7 mouse cellular contexts compared by ENCODE assay signal in genomic region chr10:43172066-43172465, GRCm38 (mm10). TPM values are rescaled to one million over a fixed set of nuclear protein-coding genes. Genes with fewer than 3 reads are reported as not detected.
DNase-seq lines count a peak whose midpoint lies in the region; ATAC-seq and TF ChIP-seq lines count a peak whose summit lies in the region.

No protein-coding gene starts in this region.

- TF ChIP-seq EP300 in heart, postnatal 0 days (IDR thresholded peaks at IDR 0.05; ENCODE audit: low read depth), result no peak

- H3K4me1 ChIP-seq in cortical plate, adult 2 months (ENCODE audit: control insufficient read depth, insufficient read depth, low read length), result peaks cover 3% of the 10 kb centered on the region
- H3K4me1 ChIP-seq in heart, postnatal 0 days (ENCODE audit: control insufficient read depth, insufficient read depth), result no peaks in the 10 kb centered on the region
- H3K4me1 ChIP-seq in midbrain, embryonic 11.5 days (ENCODE audit: control insufficient read depth, insufficient read depth, low read length), result peaks cover 14% of the 10 kb centered on the region

- no peak for ATAC-seq in heart, postnatal 0 days (ENCODE audit: insufficient read depth, low read depth)
- ATAC-seq in midbrain, embryonic 11.5 days (ENCODE audit: low FRiP score), result no peak

- no peak for TF ChIP-seq CTCF in cortical plate, adult 2 months (IDR thresholded peaks at IDR 0.05; ENCODE audit: extremely low read depth, insufficient read depth, low read length)
- TF ChIP-seq CTCF in heart, postnatal 0 days (IDR thresholded peaks at IDR 0.05; ENCODE audit: low read depth), result no peak

- H3K9ac ChIP-seq in heart, postnatal 0 days (replicated peaks; ENCODE audit: low read depth, low read length), result 0 out of 2 replicates have a peak overlapping the region, but pooled peaks have one; percentile 0
- H3K9ac ChIP-seq in midbrain, embryonic 11.5 days (ENCODE audit: low read length), result no peak overlapping the region; the same call in 1 of the 2 replicates

- H3K27ac ChIP-seq in cortical plate, adult 2 months (ENCODE audit: insufficient read depth, low read length), result no peak overlapping the region
- H3K27ac ChIP-seq in heart, postnatal 0 days (ENCODE audit: low read depth), result 0 out of 2 replicates have a peak overlapping the region, but pooled peaks have one; percentile 6
- no peak overlapping the region for H3K27ac ChIP-seq in midbrain, embryonic 11.5 days (ENCODE audit: low read depth, low read length)

- TF ChIP-seq POLR2A in cortical plate, adult 2 months (IDR thresholded peaks at IDR 0.05; ENCODE audit: extremely low read depth, insufficient read depth, low read length), result no peak

- WGBS in heart, postnatal 0 days, result 23% methylated on average over 7 of the region's 7 CpGs
- 2% methylated on average over 7 of the region's 7 CpGs for WGBS in midbrain, embryonic 11.5 days

- H3K36me3 ChIP-seq in heart, postnatal 0 days (replicated peaks; ENCODE audit: control insufficient read depth, insufficient read depth, low read length), result no peaks in the 10 kb centered on the region
- H3K36me3 ChIP-seq in midbrain, embryonic 11.5 days (ENCODE audit: control insufficient read depth, insufficient read depth, low read length), result no peaks in the 10 kb centered on the region

- peaks cover under 1% of the 10 kb centered on the region; the same call in 1 of the 2 replicates for H3K9me3 ChIP-seq in heart, postnatal 0 days (replicated peaks; ENCODE audit: control insufficient read depth, low read length)
- no peaks in the 10 kb centered on the region for H3K9me3 ChIP-seq in midbrain, embryonic 11.5 days (ENCODE audit: control insufficient read depth, low read length)

- H3K4me2 ChIP-seq in heart, postnatal 0 days (ENCODE audit: low read depth, low read length), result peak overlapping the region; percentile 98
- H3K4me2 ChIP-seq in midbrain, embryonic 11.5 days, result peak overlapping the region; percentile 90

- peak overlapping the region; percentile 65 for H3K4me3 ChIP-seq in cortical plate, adult 2 months (ENCODE audit: insufficient read depth, low read length)
- peak overlapping the region; percentile 75 for H3K4me3 ChIP-seq in heart, postnatal 0 days (ENCODE audit: low read depth, low read length)
- H3K4me3 ChIP-seq in midbrain, embryonic 11.5 days (ENCODE audit: low read depth, low read length), result peak overlapping the region; percentile 90

- 0 out of 2 replicates have a peak, but pooled peaks cover 4% of the 10 kb centered on the region for H3K27me3 ChIP-seq in heart, postnatal 0 days (ENCODE audit: control insufficient read depth, insufficient read depth, low read length)
- H3K27me3 ChIP-seq in midbrain, embryonic 11.5 days (ENCODE audit: control insufficient read depth, insufficient read depth, low read length), result peaks cover 8% of the 10 kb centered on the region

- DNase-seq in NIH3T3 (ENCODE audit: low read depth), result peak; percentile 18
- no peak for DNase-seq in heart, postnatal 0 days (ENCODE audit: low spot score)
- DNase-seq in midbrain, embryonic 11.5 days (ENCODE audit: low spot score, missing footprints), result peak; percentile 90
- no peak for DNase-seq in right cerebral cortex, postnatal 10 days (ENCODE audit: low spot score in 2 of 2)
- DNase-seq in thymus, postnatal 36 days, result no peak
- no peak for DNase-seq in kidney, postnatal 36 days

RNA-seq across cellular contexts. Expression of gene Sobp, which starts 2.3 kb away (rescaled TPM):
- 21.9 and 24.3 TPM in 2 replicates for polyA plus RNA-seq in cortical plate, adult 2 months (2012; rRNA removed)
- total RNA-seq in heart, postnatal 0 days (2014; rRNA removed; ENCODE audit: low replicate concordance), result 2.6 and 3.9 TPM in 2 replicates
- 2.5 and 3.0 TPM in 2 replicates for polyA plus RNA-seq in heart, postnatal 0 days (2015; fragmentation: Nextera tagmentation; extraction: Ambion mirVana)
- 5.7 and 5.8 TPM in 2 replicates for polyA plus RNA-seq in midbrain, embryonic 11.5 days (2014; fragmentation: Nextera tagmentation; extraction: Ambion mirVana)

RNA-seq across cellular contexts. Expression of gene 9030612E09Rik, which starts 2.4 kb away (rescaled TPM):
- 3.7 and 4.0 TPM in 2 replicates for polyA plus RNA-seq in cortical plate, adult 2 months (2012; rRNA removed)
- total RNA-seq in heart, postnatal 0 days (2014; rRNA removed; ENCODE audit: low replicate concordance), result 0.11 and 0.43 TPM in 2 replicates
- polyA plus RNA-seq in heart, postnatal 0 days (2015; fragmentation: Nextera tagmentation; extraction: Ambion mirVana), result 1.1 and 1.2 TPM in 2 replicates
- polyA plus RNA-seq in midbrain, embryonic 11.5 days (2014; fragmentation: Nextera tagmentation; extraction: Ambion mirVana), result 0.92 and 1.5 TPM in 2 replicates

RNA-seq across cellular contexts. Expression of gene Pdss2, which starts 49.2 kb away (rescaled TPM):
- polyA plus RNA-seq in cortical plate, adult 2 months (2012; rRNA removed), result 12.1 and 14.0 TPM in 2 replicates
- total RNA-seq in heart, postnatal 0 days (2014; rRNA removed; ENCODE audit: low replicate concordance), result 15.0 and 28.9 TPM in 2 replicates
- 14.1 and 14.7 TPM in 2 replicates for polyA plus RNA-seq in heart, postnatal 0 days (2015; fragmentation: Nextera tagmentation; extraction: Ambion mirVana)
- polyA plus RNA-seq in midbrain, embryonic 11.5 days (2014; fragmentation: Nextera tagmentation; extraction: Ambion mirVana), result 14.7 and 16.6 TPM in 2 replicates

Comparison
In these comparisons a context has a peak if more than half of its experiments do, and no peak if none do; other contexts are left out.
1. DNase-seq: peak in NIH3T3 (single experiment) and midbrain, embryonic 11.5 days (single experiment); none in heart, postnatal 0 days (single experiment), right cerebral cortex, postnatal 10 days (0 of 2), thymus, postnatal 36 days (0 of 2) and kidney, postnatal 36 days (0 of 2).
2. Peak in every context shown above with its lines, with median percentiles within 50 percentile points of each other: H3K4me3 ChIP-seq.